Mouse (Mus musculus) retina, postnatal 1 day (tissue): ENCODE data around the gene Kctd13.

Experiments
- DNase-seq: peaks from one replicate; pipeline ENCODE4 v3.0.0-alpha.2; 2012

The Kctd13 gene

DNA sequence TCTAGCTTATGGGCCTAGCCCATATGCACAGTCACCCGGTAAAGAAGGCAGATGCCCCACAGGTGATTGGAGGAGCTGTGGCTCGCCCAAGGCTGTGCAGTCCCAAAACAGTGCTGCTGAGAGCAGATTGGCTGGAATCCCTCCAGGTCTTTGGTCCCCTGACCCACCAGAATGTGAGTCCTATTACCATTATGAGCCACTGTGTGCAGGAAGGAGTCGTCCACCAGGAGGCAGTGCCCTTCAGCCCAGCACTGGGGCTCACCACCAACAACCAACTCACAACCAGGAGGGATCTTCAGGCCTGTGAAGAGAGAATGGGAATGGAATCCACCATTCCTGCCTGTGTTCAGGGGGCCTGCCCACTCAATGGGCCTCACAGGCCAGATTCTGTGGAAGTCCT lies 17.9 kb downstream of the Kctd13 start:
- DNase-seq = peak; percentile 59

DNA sequence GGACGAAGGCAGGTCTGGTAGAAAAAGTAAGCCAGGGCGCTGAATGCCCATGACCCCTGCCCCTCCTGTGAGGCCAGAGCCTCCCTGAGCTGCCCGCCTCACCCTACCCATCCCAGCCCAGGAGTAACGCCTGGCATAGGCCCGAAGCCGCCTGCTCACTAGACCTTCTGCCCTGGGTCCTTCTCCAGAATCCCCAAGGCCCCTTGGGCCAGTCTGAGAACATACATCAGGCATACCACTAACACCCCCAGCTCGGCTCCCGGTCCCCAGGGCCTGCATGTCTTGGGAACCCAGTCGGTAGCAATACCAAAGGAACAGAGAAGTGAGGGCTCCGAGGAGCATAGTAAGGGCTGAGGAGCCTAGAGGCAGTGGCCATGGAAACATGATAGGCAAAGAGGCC lies 19.9 kb downstream of the Kctd13 start:
- no peak for DNase-seq

DNA sequence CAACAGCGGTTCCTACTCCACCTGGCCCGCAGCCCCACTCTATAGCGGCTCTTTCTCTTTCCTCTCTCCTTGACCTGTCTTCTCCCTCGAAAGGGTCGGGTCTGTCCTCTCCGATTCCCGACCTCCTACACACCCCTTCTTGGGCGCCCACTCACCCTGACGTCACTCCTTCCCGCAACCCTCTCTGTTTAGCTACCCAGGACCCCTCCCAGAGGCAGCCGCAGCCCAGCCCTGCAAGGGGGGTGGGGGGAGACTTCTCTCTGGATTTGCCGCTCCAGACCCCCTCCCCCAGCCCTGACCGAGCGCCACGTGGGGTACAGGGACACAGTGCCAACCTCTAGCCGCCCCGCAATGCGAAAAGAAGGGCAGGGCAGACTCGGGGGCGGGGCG lies 20.7 kb downstream of the Kctd13 start, which contains the start of gene Asphd1:
TSS of gene Asphd1 (minus strand) at position 180 of the 390 bp plus-strand sequence.
- DNase-seq = no peak

DNA sequence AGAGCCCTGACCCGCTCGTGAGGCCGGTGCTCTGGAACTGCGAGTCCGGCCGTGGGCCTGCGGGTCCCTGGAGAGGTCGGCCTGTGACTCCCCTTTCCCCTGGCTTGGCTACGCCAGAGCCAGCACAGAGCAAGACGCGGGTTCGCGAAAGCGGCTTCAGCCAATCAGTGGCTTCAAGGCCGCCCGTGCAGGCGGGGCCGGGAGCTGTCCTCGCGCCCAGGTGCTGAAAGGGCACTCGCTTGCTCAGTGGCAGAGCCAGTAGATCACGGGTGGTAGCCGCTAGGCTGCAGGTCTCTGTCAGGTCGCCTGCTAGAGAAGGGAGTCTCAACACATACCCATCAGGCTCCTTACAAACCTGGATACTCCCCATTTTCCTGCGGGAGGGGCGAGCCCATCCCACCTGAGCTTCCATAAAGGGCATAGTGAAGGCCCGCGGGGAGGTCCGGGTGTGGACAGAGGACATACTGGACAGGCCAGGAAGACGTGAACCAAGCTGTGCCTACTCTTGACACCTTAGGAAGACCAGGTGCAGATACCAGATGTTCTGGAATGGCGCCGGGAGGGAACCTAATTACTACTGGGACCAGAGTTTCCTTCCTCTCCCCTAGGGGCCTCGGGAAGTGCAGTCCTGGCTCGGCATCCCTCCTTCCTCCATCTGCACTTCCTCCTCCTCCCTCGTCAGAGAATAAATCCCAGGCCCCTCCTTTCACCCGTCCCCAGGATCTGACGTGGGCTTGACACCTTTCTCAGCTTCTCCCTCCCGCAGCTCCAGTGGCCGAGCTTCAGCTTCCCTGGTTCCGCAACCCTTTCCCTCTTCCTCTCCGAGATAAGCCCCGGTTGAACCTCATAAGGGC lies 21.3 kb downstream of the Kctd13 start, which contains the start of gene Sez6l2:
TSS of gene Sez6l2 (plus strand) at position 771 of the 854 bp plus-strand sequence.
- DNase-seq = peak; percentile 92

DNA sequence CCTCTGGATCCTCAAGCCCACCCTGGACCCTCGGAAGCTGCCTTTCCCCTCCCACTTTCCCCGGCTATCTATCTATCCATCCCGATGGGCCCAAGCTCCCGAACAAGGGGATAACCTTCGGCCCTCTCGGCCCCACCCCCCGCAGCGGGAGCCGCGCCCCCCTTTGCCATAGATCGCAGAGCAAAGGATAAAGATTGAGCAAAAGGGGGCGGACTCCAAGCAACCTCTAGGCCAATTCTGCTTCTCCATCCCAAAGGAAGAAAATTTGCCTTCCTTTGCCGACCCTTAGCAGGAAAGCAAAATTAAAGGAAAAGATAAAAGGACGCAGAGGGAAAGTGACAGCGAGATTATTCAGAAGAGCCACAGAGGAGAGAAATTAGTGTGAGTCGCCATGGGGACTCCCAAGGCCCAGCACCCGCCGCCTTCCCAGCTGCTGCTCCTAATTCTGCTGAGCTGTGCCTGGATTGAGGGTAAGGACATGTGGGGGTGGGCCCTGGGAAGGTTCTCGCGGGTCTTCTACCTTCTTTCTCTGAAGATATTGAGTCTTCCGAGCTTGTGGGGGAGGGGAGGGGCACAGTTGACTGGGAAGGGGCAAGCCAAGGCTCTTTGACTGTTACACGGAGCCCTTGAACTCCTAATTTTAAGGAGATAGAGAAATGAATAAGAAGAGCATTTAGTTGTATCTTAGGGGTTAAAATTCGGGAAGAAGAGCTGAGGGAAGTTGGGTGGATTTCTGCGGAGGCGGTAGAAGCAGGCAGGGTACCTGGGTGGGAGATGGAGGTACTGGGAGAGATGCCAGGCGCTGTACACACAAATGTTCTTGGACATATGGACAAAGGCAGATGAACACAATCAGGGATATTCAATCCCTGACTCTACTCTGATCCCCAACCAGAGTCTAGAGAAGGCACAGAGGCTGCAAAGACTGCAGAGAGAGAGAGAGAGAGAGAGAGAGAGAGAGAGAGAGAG lies 22.3 kb downstream of the Kctd13 start:
- DNase-seq = peak; percentile 33

DNA sequence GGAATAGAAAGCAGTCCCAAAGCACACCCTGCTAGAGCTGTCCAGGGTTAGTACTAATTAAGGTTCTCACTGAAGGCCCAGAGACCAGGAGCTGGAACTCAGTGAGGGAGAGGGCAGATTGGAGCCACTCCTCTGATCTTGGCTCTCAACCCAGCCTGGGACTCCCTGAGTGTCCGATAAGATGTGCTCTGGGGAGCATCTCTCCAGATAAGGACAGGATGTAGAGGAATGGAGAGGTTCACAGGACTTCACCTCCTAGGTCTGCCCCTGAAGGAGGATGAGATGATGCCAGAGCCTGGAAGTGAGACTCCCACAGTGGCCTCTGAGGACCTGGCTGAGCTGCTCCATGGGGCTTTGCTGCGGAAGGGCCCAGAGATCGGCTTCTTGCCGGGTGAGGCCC lies 23.1 kb downstream of the Kctd13 start:
- no peak for DNase-seq

DNA sequence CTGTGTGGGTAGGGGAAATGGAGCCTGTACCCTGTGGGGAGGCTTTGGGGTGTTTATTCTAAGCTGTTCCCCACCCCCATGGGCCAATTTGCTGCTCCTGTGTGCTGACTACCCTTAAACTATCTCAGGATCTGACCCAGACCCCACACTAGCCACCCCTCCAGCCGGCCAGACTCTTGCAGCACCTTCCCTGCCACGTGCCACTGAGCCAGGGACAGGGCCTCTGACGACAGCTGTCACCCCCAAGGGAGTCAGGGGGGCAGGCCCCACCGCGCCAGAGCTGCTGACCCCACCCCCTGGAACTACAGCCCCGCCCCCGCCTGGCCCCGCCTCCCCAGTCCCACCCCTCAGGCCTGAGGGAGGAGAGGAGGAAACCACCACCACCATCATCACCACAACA lies 24.0 kb downstream of the Kctd13 start:
- DNase-seq = peak; percentile 34

DNA sequence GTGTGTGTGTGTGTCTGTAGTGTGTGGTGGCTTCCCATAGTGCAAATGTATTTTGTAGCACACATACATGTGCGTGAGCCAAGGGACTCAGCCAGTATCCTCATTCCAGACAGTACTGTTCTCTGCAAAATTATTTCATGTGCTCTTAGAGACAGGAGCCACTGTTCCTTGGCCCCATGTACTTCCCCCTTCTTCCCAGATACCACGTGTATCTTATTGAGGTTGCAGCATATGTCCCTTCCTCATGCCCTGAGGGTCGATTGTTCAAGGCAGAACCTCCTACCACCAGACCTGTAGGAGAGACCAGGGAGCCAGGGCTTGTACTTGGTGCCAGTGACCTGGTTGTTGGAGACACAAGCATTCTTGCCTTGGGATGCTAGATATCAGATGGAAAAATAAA lies 26.4 kb downstream of the Kctd13 start:
- DNase-seq = no peak

DNA sequence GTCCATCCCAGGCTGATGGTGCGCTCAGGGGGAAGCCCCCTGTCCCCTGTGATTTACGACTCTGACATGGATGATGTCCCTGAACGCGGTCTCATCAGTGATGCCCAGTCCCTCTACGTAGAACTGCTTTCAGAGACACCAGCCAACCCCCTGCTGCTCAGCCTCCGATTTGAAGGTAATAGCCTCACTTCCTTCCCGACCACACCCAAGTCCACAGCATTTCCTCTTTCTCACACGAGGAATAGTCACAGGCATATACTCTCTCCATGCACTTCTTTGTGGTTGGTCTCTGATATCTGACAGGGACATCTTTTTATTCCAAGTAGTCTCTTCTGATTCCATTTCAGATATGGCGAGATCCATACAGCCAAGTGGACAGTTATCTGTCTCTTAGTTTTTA lies 31.1 kb downstream of the Kctd13 start:
- no peak for DNase-seq

DNA sequence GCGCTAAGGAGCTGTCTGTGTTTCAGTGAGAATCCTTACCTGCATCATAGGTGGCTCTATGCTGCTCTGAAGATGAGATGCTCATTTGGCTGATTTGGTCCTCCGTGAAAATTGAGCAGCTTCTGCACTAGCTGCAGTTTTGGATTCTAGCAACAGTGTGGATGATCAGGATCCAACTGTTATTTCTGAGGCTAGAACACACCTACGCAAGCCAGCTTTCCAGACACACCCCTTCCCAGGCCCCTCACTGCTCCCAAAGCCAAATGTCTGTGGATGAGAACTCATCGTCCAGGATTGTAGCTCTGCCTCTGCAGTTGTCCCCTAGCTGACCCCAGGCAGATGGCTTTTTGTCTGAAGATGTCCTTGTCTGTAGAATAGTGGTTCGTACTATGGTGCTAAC lies 32.4 kb downstream of the Kctd13 start:
- DNase-seq = no peak

DNA sequence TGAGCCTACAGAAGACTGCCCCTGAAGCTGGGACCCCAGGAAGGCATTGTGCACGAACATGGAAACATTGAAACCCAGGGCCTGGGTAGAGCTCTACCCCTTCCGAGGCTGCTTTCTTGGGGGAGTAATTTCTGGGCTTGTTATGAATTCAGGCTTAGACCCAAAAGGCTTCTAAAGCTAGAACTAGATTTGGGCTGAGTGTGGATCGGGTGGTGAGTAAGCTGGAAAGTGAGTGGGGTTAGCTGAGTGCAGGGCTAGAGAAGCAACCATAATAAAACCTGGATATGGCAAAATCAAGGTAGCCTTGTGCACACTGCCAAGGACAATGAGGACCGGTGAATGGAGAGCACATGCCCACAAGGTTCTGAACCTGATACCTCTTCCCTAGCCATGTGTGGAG lies 33.3 kb downstream of the Kctd13 start:
- no peak for DNase-seq

DNA sequence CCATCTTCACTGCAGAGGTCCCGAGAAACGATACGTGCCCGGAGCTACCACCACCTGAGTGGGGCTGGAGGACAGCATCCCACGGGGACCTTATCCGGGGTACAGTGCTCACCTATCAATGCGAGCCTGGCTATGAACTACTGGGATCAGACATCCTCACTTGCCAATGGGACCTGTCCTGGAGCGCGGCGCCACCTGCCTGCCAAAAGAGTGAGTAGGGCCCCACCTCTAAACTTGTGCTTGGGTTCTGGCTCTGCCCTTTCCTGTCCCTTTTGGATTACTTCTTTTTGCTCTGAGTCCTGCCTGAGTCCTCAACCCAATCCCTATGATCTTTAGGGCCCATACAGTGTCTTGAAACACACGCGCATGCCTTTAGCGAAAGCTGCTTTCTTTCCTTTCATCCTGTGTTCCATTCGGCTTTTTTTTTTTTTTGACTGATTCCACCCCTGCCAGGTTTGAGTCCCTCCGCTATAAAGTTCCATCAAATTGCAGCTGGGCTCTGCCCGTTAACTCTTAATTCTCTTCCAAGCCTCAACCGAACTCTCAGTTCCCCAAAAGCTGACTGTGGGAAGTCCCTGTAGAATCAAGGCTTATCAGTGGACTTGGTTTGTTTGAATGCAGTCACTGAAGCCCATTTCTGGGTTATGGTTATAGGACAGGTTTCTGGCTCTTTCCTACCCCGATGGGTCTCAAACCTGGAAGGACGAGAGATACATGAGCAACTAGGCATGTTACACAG lies 35.0 kb downstream of the Kctd13 start:
- peak; percentile 40 for DNase-seq

DNA sequence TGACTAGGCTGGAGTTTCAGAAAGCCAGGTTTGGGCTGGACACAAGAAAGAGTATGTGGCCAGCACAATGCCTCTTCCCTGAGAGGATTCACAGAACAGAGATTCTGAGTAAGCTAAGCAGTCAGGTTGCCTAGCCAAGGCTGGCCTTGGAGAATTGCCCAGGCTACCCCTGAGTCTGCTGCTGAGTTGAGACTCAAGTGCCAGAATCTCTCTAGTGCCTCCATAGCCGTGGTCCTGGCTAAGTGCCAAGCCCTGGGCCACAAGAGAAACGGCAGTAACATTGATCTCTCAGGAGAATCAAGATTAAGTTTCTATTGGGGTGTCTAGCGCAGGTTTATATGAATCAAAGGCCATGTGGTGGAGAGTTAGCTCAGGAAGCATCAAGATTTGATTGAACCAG lies 36.9 kb downstream of the Kctd13 start:
- no peak for DNase-seq

DNA sequence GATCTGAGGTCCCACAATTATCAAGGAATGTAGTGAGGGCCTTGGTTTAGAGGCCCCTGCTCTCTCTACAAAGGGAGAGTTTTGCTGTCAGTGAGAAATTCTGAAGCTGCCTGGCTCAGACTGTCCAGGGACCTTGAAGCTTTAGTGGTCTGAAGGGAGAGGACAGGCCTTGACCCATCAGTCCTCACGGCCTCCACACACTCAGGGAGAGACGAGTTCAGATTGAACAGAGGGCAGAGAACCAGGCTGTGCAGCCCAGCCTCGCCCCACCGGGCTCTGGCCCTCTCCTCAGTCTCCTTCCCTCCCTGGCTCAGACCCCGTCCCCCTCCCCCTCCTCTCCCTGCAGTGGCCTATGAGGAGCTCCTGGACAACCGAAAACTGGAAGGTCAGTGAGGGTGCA lies 38.7 kb downstream of the Kctd13 start:
- DNase-seq = no peak

DNA sequence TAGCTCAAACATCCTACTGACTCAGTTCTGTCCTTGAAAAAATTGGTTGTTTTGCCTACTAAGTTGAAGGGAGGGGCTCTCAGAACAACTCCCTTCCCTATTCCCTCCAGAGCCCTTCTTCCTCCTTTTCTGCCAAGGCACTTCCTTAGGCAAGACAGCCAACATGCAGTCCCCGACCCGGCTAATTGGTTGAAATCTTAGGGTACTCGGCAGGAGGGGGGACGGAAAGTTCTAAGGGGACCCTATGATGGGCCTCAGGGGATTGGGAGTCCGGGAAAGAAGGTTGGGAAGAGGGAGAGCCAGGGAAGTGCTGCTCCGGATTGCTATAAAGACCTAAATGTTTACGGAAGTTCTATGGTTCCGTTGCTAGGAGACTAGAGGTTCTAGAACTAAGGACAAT lies 46.8 kb downstream of the Kctd13 start:
- DNase-seq = no peak

DNA sequence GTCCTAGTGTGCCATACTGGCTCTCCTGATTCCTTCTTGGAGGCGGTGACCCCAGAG lies 47.0 kb downstream of the Kctd13 start, which contains the start of gene Cdipt:
TSS of gene Cdipt (plus strand) at position 22 of the 57 bp plus-strand sequence.
- no peak for DNase-seq

DNA sequence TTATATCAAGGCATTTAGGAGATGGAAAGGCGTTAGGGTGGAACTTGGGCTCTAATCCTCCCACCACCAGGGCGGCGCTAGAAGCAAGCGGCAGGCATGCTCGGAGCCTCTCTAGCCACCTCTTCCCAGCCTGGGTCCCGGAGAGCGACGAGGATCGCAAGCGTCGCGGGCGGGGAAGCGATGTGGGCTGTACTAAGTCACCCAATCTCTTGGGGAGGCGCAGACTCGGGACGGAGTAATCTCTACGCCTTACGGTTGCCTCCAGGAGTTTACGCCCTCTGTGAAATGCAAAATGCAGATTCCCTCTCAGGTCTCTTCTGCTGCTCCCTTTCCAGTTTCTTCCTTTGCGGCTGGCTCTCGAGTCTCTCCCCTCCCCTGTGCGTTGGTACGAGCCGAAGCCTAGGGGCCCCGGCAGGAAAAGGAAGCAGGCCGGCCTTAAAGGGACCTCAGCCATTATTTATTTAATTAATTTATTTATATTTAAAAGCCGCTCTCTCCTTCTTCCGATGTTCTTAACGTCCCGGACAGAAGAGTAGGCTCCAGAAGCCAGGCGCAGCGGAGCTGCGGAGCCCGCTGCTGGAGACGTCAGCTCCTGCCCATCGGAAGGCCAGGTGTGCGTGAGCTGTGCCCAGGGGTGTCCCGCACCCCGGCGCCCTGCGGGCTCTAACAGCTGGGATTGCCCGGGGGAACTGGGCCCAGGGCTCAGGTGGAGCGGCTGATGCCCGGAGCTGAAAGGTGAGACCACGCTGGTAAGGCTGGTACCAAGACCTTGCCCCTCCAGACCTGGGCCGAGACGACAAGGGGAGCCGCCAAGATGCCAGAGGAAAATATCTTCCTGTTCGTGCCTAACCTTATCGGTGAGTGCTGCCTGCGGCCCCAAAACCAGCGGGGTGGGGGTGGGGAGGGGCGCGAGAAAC lies 47.5 kb downstream of the Kctd13 start, which contains the start of gene Cdiptos:
TSS of gene Cdiptos (minus strand) at position 149 of the 917 bp plus-strand sequence.
- peak; percentile 98 for DNase-seq

DNA sequence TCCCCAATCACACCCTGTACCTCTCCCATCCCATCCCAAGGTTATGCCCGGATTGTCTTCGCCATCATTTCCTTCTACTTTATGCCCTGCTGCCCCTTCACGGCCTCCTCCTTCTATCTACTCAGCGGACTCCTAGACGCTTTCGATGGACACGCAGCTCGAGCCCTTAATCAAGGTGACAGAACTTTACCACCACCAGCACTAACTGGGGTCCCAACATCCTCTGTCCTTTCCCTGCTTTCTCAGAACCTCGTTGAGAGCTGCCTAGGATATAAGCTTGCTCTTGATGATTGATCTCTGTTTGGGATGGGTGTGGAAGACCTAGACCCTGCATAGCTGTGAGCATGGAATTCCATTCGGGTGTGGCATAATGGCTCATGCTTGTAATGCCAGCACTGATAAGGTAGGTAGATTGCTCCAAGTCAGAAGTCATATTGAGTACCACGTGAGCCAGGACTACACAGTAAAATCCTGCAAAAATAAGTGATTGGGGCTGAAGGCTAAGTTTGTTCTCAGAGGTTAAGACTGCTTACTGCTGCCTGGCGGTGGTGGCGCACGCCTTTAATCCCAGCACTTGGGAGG lies 48.3 kb downstream of the Kctd13 start:
- DNase-seq = peak; percentile 15

DNA sequence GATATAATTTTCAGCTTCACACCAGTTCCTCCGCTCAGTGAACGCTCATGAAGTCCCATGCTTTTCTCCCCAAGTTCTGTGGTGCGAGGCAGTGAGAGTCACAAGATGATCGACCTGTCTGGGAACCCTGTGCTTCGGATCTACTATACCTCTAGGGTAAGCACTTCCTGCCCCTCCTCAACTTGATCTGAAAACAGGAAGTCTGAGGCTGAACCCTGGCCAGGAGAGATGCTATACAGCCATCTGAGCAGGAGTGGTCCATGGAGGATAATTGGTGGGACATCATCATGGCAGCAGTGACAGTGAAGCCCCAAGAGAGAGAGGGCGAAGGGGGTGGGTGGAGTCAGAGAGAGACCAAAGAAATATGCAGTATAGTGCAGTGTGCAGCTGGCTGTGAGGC lies 50.2 kb downstream of the Kctd13 start:
- no peak for DNase-seq

DNA sequence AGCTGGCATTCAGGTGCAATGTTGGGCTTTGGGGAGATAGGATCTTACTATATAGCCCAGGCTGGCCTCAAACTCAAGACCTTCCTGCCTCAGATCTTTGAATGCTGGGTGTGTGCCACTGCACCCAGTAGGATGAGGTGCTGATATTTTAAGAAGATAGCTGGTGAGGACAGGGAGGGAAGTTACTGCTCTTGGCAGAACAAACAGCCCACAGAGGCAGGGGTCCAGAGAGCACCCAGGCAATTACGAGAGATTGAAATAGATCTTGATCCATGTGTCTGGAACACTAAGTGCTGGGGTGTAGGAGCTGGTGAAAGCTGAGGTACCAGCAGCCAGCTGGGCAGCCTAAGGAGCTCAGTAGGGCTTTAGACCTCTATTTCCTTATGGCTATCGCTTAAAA lies 52.9 kb downstream of the Kctd13 start:
- DNase-seq = no peak

DNA sequence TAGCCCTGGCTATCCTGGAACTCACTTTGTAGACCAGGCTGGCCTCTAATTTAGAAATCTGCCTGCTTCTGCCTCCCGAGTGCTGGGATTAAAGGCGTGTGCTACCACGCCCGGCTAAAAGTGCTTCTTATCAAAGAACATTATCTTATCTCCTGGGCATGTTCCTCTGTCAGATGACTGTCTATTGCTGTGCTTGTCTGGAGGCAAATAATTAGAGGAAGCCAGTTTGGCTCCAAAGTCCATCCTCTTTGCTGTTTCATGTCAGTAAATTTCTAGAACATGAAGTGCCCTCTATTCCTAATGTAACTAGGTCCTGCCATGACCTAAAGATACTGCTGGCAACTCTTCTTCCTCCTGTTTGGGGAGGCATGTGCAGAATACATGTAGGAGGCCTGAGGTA lies 53.4 kb downstream of the Kctd13 start:
- no peak for DNase-seq

DNA sequence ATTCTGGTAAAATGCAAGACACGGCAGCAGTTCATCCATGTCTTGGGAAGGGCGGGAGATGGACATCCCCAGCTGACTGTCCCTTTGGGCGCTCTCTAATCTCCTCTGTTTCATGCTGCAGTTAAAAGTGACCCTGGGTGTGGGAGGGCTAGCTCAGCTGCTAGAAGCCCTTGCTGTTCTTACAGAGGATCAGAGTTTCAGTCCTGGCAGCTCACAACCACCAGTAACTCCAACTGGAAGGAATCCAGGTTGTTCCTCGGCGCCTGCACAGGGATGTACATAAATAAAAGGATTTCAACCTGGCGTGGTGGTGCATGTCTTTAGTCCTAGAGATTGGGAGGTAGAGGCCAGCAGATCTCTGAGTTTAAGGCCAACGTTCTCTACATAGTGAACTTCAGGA lies 54.4 kb downstream of the Kctd13 start:
- DNase-seq = no peak
